Mouse (Mus musculus): ENCODE results near the gene Dnm3. TPM values are rescaled to one million over a fixed set of nuclear protein-coding genes. Genes with fewer than 3 reads are reported as not detected.
A peak's percentile ranks its signal among the peaks of the same experiment; 100 is the strongest.

Dnm3 gene
- polyA plus RNA-seq, 2 experiments = 14.7 to 21.9 TPM

DNA sequence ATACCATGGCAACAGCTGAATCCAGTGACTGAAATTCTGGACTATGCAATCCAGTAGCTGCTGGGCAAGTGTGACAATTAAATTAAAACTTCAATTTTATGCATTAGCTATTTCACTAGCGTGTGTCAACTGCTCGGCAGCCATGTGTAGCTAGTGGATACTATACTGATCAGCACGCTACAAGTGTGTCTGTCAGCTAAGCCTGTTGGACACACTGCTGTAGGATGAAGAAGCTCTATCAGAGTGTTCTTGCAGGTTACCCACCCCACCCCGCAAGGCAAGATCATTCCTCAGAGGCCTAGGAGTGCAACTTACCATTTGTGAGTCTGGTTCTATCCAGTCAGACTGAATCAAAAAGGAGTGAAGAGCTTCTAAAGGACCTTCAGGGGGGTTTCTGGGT lies 197.8 kb downstream of the Dnm3 start:
- WGBS = 91% methylated on average over 4 of the region's 4 CpGs
- peaks cover 18% of the 10 kb centered on the region for H3K4me1 ChIP-seq (ENCODE audit: control insufficient read depth, insufficient read depth, low read length)
- no peak overlapping the region for H3K4me3 ChIP-seq (replicated peaks; ENCODE audit: low read length)
- no peak for DNase-seq (ENCODE audit: low spot score)
- no peak for ATAC-seq (ENCODE audit: low FRiP score, low read depth)
- H3K27ac ChIP-seq (replicated peaks; ENCODE audit: low read depth, low read length) = no peak overlapping the region
- no peaks in the 10 kb centered on the region for H3K27me3 ChIP-seq (ENCODE audit: control insufficient read depth, insufficient read depth, low read length)
- TF ChIP-seq POLR2A (IDR thresholded peaks at IDR 0.05; ENCODE audit: borderline replicate concordance, extremely low read depth, insufficient read depth, insufficient read length) = no peak
- no peak overlapping the region for H3K4me2 ChIP-seq (replicated peaks; ENCODE audit: low read depth, low read length, severe bottlenecking)
- H3K9ac ChIP-seq (ENCODE audit: low read depth, low read length, severe bottlenecking) = no peak overlapping the region
- H3K9me3 ChIP-seq (ENCODE audit: control insufficient read depth, low read length) = no peaks in the 10 kb centered on the region
- H3K36me3 ChIP-seq (ENCODE audit: control insufficient read depth, insufficient read depth, low read length) = no peaks in the 10 kb centered on the region

DNA sequence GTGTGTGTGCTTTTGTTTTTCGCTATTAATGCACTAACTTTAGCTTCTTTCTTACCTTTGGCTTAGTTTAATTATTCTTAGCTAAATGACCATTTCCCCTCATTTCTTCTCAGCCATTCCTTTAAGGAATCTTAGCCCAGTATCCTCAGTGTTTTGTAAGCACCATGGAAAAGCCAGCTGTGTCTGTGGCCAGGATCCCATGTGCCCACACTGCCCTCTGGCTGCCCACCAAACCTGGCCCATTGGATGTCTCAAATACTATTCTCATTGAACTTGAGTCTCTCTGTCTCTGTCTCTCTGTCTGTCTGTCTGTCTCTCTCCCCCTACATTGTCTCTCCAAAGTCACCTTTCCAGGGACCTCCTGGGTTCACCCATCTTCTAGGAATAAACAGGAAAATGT lies 201.8 kb downstream of the Dnm3 start:
- no peak for TF ChIP-seq POLR2A (IDR thresholded peaks at IDR 0.05; ENCODE audit: borderline replicate concordance, extremely low read depth, insufficient read depth, insufficient read length)
- Histone ChIP-seq H3K36me3 (ENCODE audit: control insufficient read depth, insufficient read depth, low read length) (no peaks in the 10 kb centered on the region), H3K9ac (ENCODE audit: low read depth, low read length, severe bottlenecking) (no peak overlapping the region), H3K4me2 (replicated peaks; ENCODE audit: low read depth, low read length, severe bottlenecking) (no peak overlapping the region), H3K4me3 (replicated peaks; ENCODE audit: low read length) (no peak overlapping the region), H3K27me3 (ENCODE audit: control insufficient read depth, insufficient read depth, low read length) (no peaks in the 10 kb centered on the region), H3K4me1 (ENCODE audit: control insufficient read depth, insufficient read depth, low read length) (peaks cover 9% of the 10 kb centered on the region; the same call in 1 of the 2 replicates), H3K27ac (replicated peaks; ENCODE audit: low read depth, low read length) (no peak overlapping the region), H3K9me3 (ENCODE audit: control insufficient read depth, low read length) (no peaks in the 10 kb centered on the region)
- 70% methylated on average over 1 of the region's 1 CpGs for WGBS
- DNase-seq (ENCODE audit: low spot score) = no peak
- ATAC-seq (ENCODE audit: low FRiP score, low read depth) = no peak

- Histone ChIP-seq H3K36me3 (ENCODE audit: control insufficient read depth, insufficient read depth, low read length) (no peaks in the 10 kb centered on the region), H3K27ac (replicated peaks; ENCODE audit: low read depth, low read length) (no peak overlapping the region), H3K4me2 (replicated peaks; ENCODE audit: low read depth, low read length, severe bottlenecking) (no peak overlapping the region), H3K4me3 (replicated peaks; ENCODE audit: low read length) (no peak overlapping the region), H3K4me1 (ENCODE audit: control insufficient read depth, insufficient read depth, low read length) (peaks cover 9% of the 10 kb centered on the region; the same call in 1 of the 2 replicates), H3K9me3 (ENCODE audit: control insufficient read depth, low read length) (no peaks in the 10 kb centered on the region), H3K9ac (ENCODE audit: low read depth, low read length, severe bottlenecking) (no peak overlapping the region), H3K27me3 (ENCODE audit: control insufficient read depth, insufficient read depth, low read length) (no peaks in the 10 kb centered on the region)
- DNase-seq (ENCODE audit: low spot score) (no peak), ATAC-seq (ENCODE audit: low FRiP score, low read depth) (no peak)
- TF ChIP-seq POLR2A (IDR thresholded peaks at IDR 0.05; ENCODE audit: borderline replicate concordance, extremely low read depth, insufficient read depth, insufficient read length) = no peak
- 83% methylated on average over 11 of the region's 11 CpGs for WGBS
Observed at GRCm38 (mm10) chr1:162274674-162275248, 203.1 kb downstream of the Dnm3 start.

GRCm38 (mm10) chr1:162256912-162257607 lies 220.8 kb downstream of the Dnm3 start:
- Histone ChIP-seq H3K9me3 (ENCODE audit: control insufficient read depth, low read length) (no peaks in the 10 kb centered on the region), H3K4me1 (ENCODE audit: control insufficient read depth, insufficient read depth, low read length) (peaks cover 34% of the 10 kb centered on the region), H3K9ac (ENCODE audit: low read depth, low read length, severe bottlenecking) (no peak overlapping the region), H3K4me2 (replicated peaks; ENCODE audit: low read depth, low read length, severe bottlenecking) (no peak overlapping the region), H3K4me3 (replicated peaks; ENCODE audit: low read length) (no peak overlapping the region), H3K27me3 (ENCODE audit: control insufficient read depth, insufficient read depth, low read length) (no peaks in the 10 kb centered on the region), H3K27ac (replicated peaks; ENCODE audit: low read depth, low read length) (peak overlapping the region; percentile 44; the same call in 1 of the 2 replicates), H3K36me3 (ENCODE audit: control insufficient read depth, insufficient read depth, low read length) (no peaks in the 10 kb centered on the region)
- DNase-seq (ENCODE audit: low spot score) (peak; percentile 52), ATAC-seq (ENCODE audit: low FRiP score, low read depth) (peak; percentile 56; the same call in 1 of the 2 replicates)
- 52% methylated on average over 6 of the region's 6 CpGs for WGBS
- TF ChIP-seq POLR2A (IDR thresholded peaks at IDR 0.05; ENCODE audit: borderline replicate concordance, extremely low read depth, insufficient read depth, insufficient read length) = no peak

DNA sequence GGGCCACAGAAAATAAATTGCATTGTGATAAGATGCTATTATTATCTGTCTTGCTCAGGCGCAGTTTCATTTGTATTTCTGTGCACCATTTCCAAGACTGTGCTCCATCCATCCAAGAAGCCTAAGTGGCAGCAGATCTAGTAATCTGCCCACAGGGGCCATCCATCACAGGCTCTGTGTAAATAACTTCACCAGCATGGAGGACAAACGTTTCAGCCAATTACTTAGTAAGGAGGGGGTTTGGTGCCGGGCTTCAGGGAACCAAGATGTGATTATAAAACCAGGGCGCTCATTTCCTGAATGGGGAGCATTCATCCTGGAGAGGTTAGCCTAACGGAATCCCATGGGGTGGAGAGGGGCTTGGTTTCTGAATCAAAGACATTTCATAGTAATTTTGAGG lies 222.9 kb downstream of the Dnm3 start:
- TF ChIP-seq POLR2A (IDR thresholded peaks at IDR 0.05; ENCODE audit: borderline replicate concordance, extremely low read depth, insufficient read depth, insufficient read length) = no peak
- ATAC-seq (ENCODE audit: low FRiP score, low read depth) = no peak

More for the DNA sequence above, 222.9 kb downstream of the Dnm3 start:
- Histone ChIP-seq H3K4me3 (replicated peaks; ENCODE audit: low read length) (no peak overlapping the region), H3K36me3 (ENCODE audit: control insufficient read depth, insufficient read depth, low read length) (no peaks in the 10 kb centered on the region), H3K9me3 (ENCODE audit: control insufficient read depth, low read length) (no peaks in the 10 kb centered on the region), H3K9ac (ENCODE audit: low read depth, low read length, severe bottlenecking) (no peak overlapping the region), H3K27me3 (ENCODE audit: control insufficient read depth, insufficient read depth, low read length) (no peaks in the 10 kb centered on the region), H3K27ac (replicated peaks; ENCODE audit: low read depth, low read length) (peak overlapping the region; percentile 48), H3K4me2 (replicated peaks; ENCODE audit: low read depth, low read length, severe bottlenecking) (no peak overlapping the region), H3K4me1 (ENCODE audit: control insufficient read depth, insufficient read depth, low read length) (peaks cover 34% of the 10 kb centered on the region)
- peak; percentile 21 for DNase-seq (ENCODE audit: low spot score)
- WGBS = 18% methylated on average over 5 of the region's 5 CpGs

Data from limb, embryonic 14.5 days (tissue).